Mouse (Mus musculus) left cerebral cortex, adult 11 months (tissue): ENCODE results near the gene Wdhd1.
A peak's percentile ranks its signal among the peaks of the same experiment; 100 is the strongest.
"Not testable (repeated sequence)": the region's sequence is repeated elsewhere in the genome, so short reads cannot be mapped to it uniquely, and the experiment has no call there.

Experiments used
- DNase-seq: peaks from one replicate; pipeline ENCODE4 v3.0.0; 2022; ENCODE audit warnings: low spot score

Gene Wdhd1

DNA sequence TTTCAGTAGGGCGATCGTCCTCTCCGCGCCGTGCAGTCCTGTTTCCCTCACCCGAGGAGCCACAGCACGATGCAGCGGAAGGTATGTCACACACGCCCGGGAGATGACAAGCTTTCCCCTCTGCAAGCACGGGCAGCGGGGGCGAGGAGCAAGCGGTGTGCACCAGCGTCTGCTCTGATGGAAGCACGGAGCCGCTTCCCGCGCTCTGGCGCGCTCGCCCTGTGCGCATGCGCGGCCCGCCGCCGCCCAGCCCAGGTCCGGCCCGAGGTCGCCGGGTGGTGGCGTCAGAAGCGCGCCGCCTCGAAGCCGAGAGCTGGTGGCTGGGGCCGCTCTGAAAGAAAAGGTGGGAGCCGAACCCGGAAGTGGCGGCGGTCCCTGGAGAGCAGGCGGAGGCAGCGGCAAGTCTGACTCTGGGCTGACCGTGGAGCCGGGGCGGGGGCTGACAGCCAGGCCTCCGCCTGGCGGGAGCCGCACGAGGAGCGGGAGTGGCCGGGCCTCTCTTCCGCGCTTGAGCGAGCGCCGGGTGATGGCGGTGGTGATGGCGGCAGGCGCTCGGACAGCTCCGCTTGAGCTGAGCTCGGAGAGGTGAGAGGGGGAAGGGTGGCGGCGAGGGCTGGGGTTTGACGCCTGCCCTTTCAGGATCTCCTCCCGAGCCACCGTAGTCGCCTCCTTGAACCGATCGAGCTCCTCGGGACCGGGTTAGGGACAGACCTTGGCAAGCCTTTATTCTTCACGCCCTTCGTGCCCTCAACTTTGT lies at the start of gene Wdhd1, which contains the start of gene Socs4:
TSS of gene Wdhd1 (minus strand) at position 221 of the 757 bp plus-strand sequence.
TSS of gene Socs4 (plus strand) at position 295 of the 757 bp plus-strand sequence.
- peak; percentile 85 for DNase-seq

DNA sequence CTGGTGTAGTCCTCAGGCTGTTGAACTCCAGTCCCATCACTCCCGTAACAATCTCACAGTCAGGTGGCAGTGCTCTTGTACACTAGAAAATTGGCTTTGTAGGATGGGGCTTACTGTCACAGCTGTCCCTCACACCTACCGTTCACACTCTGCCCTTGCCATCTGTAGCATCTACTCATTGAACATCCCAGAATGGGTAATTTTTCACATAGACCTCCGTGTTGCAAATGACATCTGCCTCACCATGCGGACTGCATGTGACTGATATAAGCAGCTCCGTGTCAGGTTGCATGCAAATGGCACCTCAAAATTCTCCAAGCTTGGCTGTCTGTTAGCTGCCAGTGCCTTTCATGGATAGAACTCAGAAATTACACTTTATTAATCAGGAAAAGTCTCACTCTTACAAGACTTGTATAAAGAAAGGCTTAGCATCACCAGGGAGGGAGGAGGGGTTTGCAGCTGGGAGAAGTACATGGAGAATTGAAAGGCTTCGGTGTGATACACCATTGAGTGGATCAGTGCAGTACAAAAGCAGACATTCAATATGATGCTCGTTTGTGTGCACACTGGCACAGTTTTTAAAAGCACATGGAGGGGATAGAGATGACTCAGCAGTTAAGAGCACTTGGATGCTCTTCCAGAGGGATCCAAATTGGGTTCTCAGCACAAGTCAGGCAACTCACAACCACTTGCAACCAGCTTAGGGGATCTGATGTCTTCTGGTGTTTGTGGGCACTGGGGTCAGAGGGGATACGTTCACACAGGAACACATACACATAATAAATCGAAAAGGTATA lies 49.5 kb upstream of the Wdhd1 start:
- no peak for DNase-seq

DNA sequence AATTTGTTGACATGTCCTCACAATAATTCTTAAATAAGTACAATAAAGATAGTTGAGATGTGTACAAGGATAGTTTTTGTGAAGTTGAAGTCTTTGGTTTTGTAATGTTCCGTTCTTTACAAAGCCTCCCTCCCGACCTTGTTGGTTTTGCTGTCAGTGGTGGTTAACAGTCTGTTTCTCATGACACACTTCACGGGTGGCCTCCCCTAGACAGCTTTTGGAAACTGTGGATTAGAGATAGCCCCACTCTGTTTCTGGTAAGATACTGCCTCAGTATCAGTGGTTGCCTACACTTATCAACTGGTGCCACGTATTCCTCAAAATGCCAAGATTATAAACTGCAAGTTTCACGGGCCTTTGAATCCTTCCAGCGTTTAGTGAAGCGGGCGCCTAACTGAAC lies 44.9 kb upstream of the Wdhd1 start:
- not testable (repeated sequence) for DNase-seq

DNA sequence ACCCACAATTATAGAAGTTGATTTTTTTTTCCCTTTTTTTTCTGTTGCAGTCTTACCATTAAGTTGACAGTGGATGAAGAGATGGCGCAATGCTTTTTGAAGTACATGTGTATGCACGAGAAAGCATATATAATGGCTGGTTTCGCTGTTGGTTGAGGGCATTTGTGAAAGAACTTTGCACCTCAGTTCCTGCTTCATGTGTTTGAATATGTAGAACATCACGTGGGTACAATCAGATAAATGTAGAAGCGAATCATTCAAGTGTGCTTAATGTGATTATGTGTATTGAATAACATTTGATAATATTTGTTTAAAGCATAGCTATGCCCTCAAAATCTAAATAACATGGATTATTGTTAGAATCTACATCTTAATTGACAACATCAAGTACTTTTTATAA lies 42.7 kb upstream of the Wdhd1 start:
- no peak for DNase-seq

DNA sequence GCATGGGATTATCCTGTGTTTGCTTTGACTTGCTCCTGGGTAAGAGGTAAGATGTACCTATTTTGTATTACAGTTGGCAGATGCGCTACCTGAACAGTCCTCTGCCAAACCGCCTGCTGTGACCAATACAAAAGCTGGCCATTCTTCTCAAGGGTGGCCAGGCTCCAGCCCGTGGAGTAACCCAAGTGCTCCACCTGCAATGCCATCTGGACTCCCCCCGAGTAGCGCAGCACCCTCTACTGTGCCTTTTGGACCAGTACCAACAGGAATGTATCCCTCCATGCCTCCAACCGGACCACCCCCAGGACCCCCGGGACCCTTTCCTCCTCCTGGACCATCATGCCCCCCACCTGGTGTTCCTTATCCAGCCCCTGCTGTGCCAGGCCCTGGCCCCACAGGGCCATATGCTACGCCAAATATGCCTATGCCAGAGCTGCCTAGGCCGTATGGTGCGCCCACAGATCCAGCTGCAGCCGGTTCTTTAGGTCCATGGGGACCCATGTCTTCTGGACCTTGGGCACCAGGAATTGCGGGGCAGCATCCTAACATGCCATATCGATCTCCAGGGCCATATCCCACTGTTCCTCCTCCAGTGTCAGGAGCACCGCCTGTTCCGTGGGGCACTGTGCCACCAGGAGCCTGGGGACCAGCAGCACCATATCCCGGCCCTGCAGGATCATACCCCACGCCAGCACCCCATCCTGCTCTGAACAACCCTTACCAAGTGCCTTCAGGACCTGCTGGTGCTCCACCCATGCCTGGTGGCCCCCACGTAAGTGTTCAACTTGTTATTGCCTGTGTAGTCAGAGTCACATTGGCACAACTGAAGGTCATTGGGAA lies 33.9 kb upstream of the Wdhd1 start:
- DNase-seq, result no peak

DNA sequence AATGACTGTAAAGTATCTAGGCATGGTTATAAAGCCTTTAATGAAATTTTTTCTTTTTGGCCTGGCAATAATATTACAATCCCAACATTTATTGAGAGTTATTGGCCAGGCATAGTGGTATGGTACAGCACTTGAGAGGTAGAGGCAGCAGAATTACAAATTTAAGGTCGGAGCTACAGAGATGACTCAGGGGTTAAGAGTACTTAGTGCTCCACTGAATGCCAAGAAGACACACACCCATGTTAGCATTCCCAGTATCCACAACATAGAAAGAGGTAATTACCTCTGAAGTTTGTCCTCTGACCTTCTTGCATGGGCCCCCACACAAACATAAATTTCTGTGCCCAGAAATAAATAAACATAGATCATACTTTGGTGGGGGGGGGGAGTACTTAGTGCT lies 32.4 kb upstream of the Wdhd1 start:
- no peak for DNase-seq

DNA sequence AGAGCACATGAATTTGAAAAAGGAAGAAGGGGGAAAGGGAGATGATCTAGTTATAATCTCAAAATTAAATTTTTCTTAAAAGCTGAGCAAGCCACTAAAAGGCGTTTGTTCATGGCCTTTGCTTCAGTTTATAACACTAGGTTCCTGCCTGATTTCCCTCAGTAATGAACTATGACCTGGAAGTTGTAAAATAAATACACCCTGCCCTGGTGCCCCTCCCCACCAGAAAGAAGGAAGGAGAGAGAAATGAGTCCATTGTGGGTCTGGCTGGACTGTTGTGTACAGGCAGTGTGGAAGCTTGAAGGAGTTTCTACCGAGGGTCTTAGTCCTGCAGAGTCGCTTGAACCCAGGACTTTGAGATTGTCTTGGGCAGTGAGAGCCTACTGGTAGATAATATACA lies 31.0 kb upstream of the Wdhd1 start:
- DNase-seq, result no peak

DNA sequence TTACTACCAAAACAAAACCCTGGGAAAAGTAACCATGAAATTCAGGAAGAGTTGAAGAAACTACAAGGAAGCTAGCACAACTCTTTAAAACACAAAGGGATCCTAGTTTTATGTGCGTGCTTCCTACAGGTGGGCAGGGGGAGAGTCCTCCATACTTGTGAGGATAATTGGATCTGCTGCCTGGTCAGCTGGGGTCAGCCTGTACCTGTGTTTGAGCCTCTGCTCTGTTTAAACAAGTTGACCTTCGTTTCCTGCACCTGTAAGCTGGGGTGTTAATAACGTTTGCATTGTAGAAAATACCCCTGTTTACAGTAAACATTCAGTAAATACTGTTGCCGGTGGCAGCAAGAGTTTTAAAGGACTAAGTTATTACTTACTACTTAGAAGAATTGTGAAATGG lies 29.3 kb upstream of the Wdhd1 start:
- no peak for DNase-seq

DNA sequence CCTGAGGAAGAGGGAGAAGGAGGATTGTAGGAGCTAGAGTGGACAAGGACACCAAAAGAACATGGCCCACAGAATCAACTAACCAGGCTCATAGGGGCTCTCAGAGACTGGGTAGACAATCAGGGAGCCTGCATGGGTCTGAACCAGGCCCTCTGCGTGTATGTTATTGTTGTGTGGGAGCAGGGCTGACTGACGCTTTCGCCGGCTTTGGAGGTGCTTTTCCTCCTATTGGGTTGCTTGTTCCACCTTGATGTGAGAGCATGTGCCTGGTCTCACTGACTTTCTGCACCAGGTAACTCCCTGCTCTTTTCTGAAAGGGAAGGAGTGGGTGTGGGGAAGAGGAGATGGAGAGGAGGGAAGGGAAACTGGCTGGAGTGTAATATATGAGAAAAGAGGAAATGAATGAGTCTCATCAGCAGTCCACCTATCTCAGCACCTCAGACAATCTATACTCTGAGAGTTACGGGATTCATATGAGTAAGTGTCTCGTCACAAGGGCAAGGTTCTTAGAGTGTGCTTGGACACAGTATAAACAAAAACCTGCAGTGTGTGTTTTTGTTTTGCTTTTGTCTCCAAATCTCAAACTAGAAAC lies 28.3 kb upstream of the Wdhd1 start:
- DNase-seq, result no peak

DNA sequence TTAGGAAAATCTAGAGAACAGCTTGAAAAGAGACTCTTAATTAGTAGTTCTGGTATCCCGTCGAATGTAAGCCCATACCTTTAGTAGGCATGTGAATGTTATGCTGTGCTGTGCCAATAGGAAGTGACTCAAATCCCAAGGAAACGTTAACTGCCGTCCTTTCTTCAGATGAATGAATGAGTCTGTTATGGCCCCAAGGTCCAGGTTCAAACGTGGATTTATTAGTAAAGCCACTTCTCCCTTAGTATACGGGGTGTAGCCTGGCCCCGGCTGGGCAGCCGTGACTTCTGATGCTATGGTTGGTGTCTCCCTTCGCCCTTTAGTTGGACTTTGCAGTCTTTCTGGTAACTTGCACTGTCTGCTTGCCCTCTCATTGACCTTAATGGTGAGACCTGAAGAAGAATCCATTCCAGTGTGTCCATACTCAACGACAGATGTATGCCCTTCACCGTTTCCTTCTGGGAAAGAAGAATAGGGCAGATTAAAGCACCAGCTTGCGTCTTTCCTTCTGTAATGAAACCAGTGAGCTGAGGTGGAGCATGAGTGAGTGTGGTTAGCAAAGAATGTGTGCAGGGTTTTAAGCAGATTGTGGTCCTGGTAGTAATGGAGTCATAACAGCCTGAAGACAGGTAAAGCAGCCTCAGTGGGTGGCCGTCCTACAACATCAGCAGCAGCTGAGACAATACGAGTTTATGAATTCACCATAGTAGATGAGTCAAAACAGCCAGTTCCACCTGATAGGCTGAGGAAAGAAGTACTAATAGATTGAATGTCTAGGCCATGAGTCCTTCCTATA lies 26.4 kb upstream of the Wdhd1 start:
- DNase-seq, result no peak

DNA sequence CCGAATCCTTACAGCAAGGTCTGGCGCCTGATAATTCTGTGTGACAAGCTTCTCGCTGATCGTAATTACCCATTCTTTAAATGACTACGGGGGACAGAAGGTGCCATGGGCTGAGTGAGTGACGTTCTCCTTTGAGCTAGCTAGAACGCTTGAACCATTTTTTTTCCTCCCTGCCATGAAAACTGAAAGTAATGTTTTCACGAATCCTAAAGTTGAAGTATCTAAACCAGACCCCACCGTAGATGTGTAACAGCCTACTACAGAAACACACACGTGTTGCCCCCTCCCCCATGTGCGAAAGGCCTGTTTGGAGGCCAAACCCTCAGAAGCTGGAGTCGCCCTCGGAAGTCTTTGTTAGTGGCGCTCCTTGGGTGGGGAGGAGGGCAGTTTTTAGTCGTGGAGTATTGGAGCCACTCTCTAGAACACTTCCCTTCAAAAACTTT lies 22.2 kb upstream of the Wdhd1 start:
- DNase-seq, result no peak

DNA sequence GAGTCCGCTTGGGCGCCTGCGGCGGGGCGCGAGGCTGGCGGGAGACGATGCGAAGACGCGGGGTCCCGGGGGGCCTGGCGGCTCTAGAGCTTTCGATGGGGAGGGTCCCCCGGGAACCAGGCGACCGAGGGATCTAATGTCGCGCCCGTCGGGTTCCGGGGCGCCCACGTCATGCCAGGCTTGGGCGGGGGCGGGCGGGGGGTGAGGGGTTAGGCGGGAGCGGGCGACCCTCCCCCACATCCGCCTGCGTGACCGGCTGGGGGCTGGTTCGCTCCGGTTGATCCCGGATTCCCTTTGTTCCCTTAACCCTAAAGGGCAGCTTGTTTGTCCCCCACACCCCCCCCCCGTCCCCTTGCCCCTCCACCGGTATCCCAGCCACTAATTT lies 21.7 kb upstream of the Wdhd1 start:
- no peak for DNase-seq

DNA sequence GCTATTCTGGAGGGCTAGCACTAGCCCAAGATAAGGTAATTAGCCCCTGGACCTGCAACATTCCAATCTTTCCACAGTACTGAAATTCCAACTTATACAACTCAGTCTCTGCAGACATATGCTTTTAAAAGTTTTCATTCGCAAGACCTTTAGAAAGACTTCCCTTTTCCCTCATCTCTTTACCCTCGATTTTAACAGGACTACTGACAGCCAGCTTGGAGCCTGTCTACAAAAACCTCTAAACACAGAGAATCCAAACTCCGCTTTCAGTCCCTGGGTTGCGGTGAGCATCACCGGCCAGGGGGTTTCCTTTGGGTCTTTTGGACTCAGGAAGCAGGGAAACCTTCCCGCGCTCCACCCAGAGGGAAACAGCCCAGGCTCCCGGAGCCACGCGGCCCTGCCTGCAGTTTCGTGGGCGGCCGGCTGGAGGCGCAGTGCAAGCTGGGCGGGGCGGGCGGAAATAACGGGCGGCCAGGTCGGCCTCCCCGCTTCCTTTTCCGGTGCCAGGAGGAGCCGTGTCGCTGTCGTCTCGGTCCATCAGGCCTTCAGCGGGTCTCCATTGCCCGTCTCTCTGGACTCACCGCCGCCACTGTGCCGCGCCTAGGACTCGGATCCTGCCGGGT lies 21.2 kb upstream of the Wdhd1 start, which contains the start of gene Mapk1ip1l:
TSS of gene Mapk1ip1l (plus strand) at position 482 of the 623 bp plus-strand sequence.
- peak; percentile 72 for DNase-seq

DNA sequence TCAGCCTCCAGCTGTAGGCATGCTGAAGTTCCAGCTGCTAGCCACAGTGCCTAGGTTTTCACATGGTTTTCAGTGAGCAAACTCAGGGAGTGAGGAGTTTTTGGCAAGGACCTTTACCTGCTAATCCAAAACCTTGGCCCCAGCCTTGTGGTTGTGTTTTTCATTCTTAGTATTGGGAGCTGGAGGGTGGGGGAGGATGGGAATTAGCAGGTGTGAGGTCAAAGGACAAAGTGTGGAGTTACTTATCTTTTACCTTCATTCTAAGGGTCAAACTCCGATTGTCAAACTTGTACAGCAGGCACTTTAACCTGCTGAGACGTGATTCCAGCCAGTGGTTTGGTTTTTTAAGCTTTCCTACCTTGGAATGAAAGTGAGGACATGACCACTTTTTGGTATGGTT lies 19.6 kb upstream of the Wdhd1 start:
- no peak for DNase-seq

DNA sequence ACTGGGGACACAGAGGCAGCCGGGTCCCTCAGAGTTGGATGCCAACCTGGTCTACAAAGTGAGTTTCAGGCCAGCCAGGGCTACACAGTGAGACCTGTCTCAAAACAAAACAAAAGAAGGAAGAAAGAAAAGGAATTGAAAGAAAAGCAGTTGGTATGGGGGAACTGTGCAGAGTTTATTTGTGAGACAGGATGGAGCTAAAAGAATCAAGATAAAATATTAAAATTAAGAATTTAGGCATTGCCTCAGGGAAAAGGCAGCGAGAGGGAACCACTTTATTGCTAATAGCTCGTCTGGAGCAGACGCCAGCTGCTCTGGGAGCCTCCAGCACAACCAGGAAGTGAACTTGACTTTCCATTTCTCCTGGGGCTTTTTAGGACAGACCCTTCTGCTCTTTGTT lies 17.5 kb upstream of the Wdhd1 start:
- DNase-seq, result no peak

DNA sequence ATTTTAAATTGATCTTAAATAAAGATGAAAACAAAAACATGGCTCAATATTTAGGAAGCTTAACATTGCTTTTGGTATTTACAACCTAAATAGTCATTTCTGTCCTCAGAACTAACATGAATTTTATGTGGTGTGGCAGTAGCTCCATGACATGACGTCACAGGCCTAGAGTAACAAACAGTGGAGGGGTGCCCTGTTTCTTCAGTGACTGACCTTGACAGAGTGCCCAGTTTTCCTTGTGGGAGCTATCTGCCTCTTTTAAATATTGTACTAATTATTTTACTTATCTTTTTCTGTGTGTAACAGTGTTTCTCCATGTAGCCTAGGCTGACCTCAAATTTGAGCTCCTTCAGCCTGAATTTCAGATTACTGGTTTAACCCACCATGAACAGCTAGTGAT lies 15.1 kb upstream of the Wdhd1 start:
- DNase-seq, result no peak

DNA sequence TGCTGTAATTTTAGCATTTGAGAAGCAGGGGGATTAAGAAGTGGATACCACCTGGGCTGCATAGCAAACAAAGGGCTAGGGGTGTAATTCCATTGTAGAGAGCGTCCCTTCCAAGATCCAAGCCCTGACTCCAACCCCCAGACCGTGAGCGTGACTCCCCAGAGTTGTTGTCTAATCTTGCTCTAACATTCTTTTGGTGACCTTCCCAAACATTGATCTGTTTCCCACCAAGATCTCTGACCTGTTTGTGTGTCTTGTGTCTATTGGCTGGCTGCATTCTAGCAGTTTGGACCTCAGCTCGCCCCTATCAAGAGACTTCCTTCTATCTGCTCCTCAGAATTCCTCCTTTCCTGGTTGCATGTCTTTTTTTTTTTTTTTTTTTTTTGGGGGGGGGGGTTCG lies 10.4 kb upstream of the Wdhd1 start:
- no peak for DNase-seq

DNA sequence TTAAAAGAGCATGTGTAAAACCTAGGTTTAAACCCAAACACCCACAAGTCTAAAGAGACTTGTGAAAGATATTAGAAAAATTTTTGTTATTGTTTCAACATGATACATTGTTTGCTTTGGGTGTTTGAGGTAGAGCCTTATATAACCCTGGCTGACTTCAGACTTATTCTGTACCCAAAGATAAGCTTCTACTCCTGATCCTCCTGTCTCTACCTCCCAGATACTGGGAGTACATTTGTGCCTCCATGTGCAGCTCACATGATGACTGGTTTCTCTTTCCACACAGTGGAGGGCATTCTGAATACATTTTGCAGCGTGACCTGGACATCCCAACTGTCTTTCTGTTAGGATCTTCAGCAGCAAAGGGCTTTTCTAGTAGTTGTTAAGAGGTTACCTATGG lies 9.6 kb upstream of the Wdhd1 start:
- no peak for DNase-seq

DNA sequence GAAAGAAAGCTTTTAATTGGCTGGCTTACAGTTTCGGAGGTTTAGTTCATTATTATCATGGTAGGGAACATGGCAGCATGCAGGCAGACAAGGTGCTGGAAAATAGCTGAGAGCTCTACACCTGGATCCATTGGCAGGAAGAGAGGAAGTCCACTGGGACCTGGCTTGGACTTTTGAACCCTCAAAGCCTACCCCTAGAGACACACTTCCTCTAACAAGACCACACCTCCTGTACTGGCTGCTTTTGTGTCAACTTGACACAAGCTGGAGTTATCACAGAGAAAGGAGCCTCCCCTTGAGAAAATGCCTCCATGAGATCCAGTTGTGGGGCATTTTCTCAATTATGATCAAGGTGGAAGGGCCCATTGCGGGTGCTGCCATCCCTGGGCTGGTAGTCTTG lies 8.6 kb upstream of the Wdhd1 start:
- DNase-seq, result no peak

DNA sequence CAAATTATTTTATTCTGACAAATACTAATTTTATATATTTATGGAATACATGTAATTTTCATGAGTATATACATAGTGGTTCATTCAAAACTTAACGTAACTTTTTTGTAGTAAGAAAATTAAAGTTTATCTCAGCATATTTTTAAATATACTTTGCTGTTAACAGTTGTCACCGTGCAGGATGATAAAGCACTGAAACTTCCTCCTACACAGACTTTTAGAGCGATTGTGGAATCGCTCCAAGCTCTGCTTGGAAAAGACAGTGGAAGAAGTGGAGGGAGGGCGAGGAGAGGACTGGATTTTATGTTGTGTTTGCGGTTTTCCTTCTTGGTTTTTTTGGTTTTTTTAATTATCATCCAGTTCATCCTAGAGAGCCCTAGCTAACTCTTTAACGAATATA lies 6.9 kb upstream of the Wdhd1 start:
- no peak for DNase-seq

DNA sequence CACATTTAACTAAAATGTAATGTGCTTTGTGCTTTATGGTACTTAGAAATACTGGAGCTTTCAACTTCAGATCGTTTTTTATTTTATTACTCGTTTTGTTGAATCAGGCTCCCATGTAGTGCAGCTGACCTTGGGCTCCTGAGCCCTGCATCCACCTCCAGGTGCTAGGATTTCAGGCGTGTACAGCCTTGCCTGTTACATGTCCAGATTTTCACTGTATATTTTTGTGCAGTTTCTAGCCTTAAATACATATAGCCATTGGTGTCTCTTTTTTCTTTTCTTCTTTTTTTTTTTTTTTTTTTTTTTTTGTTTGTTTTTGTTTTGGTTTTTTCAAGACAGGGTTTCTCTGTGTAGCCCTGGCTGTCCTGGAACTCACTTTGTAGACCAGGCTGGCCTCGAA lies 4.9 kb upstream of the Wdhd1 start:
- no peak for DNase-seq
